Mouse (Mus musculus): Measurements from ENCODE around the gene Dennd1c. TPM values are rescaled to one million over a fixed set of nuclear protein-coding genes. Genes with fewer than 3 reads are reported as not detected.

Dennd1c gene
- total and polyA plus RNA-seq, 3 experiments: 6.8 to 33.9 (median 9.7) TPM

DNA sequence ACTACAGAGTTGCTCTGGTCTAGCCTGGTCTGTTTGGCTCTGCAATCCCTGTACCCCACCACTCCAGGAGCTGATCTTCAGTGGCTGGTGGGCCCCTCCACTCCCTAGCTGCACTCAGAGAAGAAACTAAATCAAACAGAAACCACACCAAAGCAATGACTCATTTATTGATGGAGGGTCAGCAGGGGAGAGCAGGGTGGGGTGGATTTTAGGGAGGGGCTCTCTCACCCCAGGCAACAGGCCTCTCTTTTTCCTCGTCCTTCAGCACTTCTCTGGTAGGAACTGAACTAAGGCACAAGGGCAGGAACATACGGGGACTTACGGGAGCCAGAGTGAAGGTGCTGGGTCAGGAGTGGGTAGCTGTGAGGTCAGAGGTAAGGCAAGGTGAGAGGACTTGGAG, 1.6 kb upstream of the Dennd1c start:
- peaks cover 9% of the 10 kb centered on the region; the same call in 1 of the 2 replicates for H3K79me2 ChIP-seq (replicated peaks; ENCODE audit: control insufficient read depth, extremely low read depth, insufficient read depth, poor library complexity, severe bottlenecking)
- peaks cover 26 to 54% of the 10 kb centered on the region in 2 experiments for H3K4me1 ChIP-seq (ENCODE audit: control insufficient read depth in 1 of 2, insufficient read depth in 2 of 2)
- no peaks in the 10 kb centered on the region for H3K9me3 ChIP-seq (replicated peaks; ENCODE audit: low read length)
- H3K27me3 ChIP-seq (replicated peaks): no peaks in the 10 kb centered on the region
- dilution Hi-C loops (cut with MboI; ENCODE audit: extremely low pct_ligation_motif_present, extremely low pct_unique_long_range_greater_than_20kb, low sequenced_read_pairs) (no loop called here), in situ Hi-C loops (cut with MboI; ENCODE audit: low pct_ligation_motif_present, low pct_unique_long_range_greater_than_20kb, low sequenced_read_pairs) (loop anchor here (25.0 kb wide), 1 partner anchor 257 kb away; no protein-coding TSS in a partner anchor)
- no peak overlapping the region for H3K9ac ChIP-seq (ENCODE audit: insufficient read depth, low read depth)
- DNase-seq (ENCODE audit: extremely low read depth): no peak
- H3K36me3 ChIP-seq (replicated peaks in 1 of 2; ENCODE audit: control insufficient read depth in 1 of 2, insufficient read depth in 1 of 2, low read length in 1 of 2): peaks cover 19 to 60% of the 10 kb centered on the region in 2 experiments
- TF ChIP-seq ZKSCAN1 (IDR thresholded peaks at IDR 0.05; ENCODE audit: borderline replicate concordance, low read depth, low read length) (no peak), USF1 (IDR thresholded peaks at IDR 0.05; ENCODE audit: low read depth, low read length) (no peak), PAX5 (IDR thresholded peaks at IDR 0.05; ENCODE audit: low read length) (no peak), RCOR1 (conservative IDR thresholded peaks at IDR 0.05; ENCODE audit: low read depth, low read length) (no peak), E2F4 (IDR thresholded peaks at IDR 0.05; ENCODE audit: insufficient replicate concordance, low read depth, low read length) (no peak), ZC3H11A (IDR thresholded peaks at IDR 0.05; ENCODE audit: low read depth, low read length) (no peak), NELFE (IDR thresholded peaks at IDR 0.05; ENCODE audit: low read depth, low read length) (no peak), TCF12 (IDR thresholded peaks at IDR 0.05; ENCODE audit: low read depth, low read length) (no peak)
- H3K4me3 ChIP-seq (replicated peaks in 1 of 3; ENCODE audit: low read depth in 2 of 3, low read length in 2 of 3, poor library complexity in 1 of 3): no peak overlapping the region
- H3K27ac ChIP-seq (ENCODE audit: insufficient read depth, low read depth): no peak overlapping the region
- H3K4me2 ChIP-seq (ENCODE audit: insufficient read depth, low read depth, poor library complexity, severe bottlenecking): no peak overlapping the region; the same call in 1 of the 2 replicates

DNA sequence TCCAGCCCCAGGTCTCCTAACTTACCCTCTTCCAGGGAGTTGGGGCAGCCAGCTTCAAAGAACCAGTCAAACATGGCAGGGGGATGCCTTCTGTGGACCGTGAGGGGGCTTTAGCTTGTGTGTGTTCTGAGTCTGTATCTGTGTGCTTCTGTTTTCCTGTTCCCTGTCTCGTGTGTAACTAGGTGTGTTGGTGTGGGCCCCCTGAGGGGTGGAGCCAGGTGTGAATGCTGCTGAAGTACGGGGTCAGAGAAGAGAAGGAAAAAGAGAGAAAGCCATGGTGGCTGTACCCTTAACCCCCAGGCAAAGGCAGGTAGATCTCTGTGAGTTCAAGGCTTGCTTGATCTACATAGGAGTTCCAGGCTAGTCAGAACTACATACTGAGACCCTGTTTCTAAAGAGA, 1.4 kb downstream of the Dennd1c start:
- H3K27ac ChIP-seq (ENCODE audit: insufficient read depth, low read depth): no peak overlapping the region
- H3K9me3 ChIP-seq (replicated peaks; ENCODE audit: low read length): no peaks in the 10 kb centered on the region
- H3K36me3 ChIP-seq (replicated peaks in 1 of 2; ENCODE audit: control insufficient read depth in 1 of 2, insufficient read depth in 1 of 2, low read length in 1 of 2): peaks cover 21 to 65% of the 10 kb centered on the region in 2 experiments
- no peak for DNase-seq (ENCODE audit: extremely low read depth)
- in situ Hi-C loops (cut with MboI; ENCODE audit: low pct_ligation_motif_present, low pct_unique_long_range_greater_than_20kb, low sequenced_read_pairs): loop anchor here (25.0 kb wide), 1 partner anchor 260 kb away; no protein-coding TSS in a partner anchor
- dilution Hi-C loops (cut with MboI; ENCODE audit: extremely low pct_ligation_motif_present, extremely low pct_unique_long_range_greater_than_20kb, low sequenced_read_pairs): no loop called here
- peak overlapping the region; percentile 34; the same call in 1 of the 2 replicates for H3K9ac ChIP-seq (ENCODE audit: insufficient read depth, low read depth)
- H3K4me2 ChIP-seq (ENCODE audit: insufficient read depth, low read depth, poor library complexity, severe bottlenecking): peak overlapping the region; percentile 62; the same call in 1 of the 2 replicates
- H3K27me3 ChIP-seq (replicated peaks): no peaks in the 10 kb centered on the region
- peak overlapping the region in 1 of 3 experiments; percentile 12 for H3K4me3 ChIP-seq (replicated peaks in 1 of 3; ENCODE audit: low read depth in 2 of 3, low read length in 2 of 3, poor library complexity in 1 of 3)
- peaks cover 26 to 54% of the 10 kb centered on the region in 2 experiments for H3K4me1 ChIP-seq (ENCODE audit: control insufficient read depth in 1 of 2, insufficient read depth in 2 of 2)
- H3K79me2 ChIP-seq (replicated peaks; ENCODE audit: control insufficient read depth, extremely low read depth, insufficient read depth, poor library complexity, severe bottlenecking): peaks cover 9% of the 10 kb centered on the region; the same call in 1 of the 2 replicates
- TF ChIP-seq ELF1 (IDR thresholded peaks at IDR 0.05; ENCODE audit: low read depth, low read length): no peak
- TF ChIP-seq MAFK (IDR thresholded peaks at IDR 0.05; ENCODE audit: insufficient replicate concordance, low read length): no peak
- TF ChIP-seq POLR2A (IDR thresholded peaks at IDR 0.05; ENCODE audit: low read depth, low read length): no peak
- TF ChIP-seq MAZ (IDR thresholded peaks at IDR 0.05; ENCODE audit: low read depth, low read length): no peak

DNA sequence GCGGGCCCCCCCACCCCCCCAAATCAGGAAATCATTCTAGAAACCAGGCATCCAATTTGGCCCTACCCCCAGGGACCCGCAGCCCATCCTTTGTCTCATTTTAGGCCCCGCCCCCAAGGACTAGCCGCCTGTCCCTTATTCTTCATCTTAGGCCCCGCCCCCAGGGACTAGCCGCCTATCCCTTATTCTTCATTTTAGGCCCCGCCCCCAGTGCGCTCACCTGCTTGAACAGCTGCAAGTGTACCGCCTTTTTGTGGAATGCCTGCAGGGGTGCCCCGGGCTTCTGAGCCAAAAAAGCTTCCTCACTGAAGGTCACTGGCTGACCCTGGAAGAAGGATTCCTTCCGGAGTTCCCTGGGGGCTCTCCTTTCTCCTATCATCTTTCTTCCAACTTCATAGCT, 7.6 kb downstream of the Dennd1c start:
- H3K9ac ChIP-seq (ENCODE audit: insufficient read depth, low read depth): no peak overlapping the region
- H3K79me2 ChIP-seq (replicated peaks; ENCODE audit: control insufficient read depth, extremely low read depth, insufficient read depth, poor library complexity, severe bottlenecking): no peaks in the 10 kb centered on the region
- dilution Hi-C loops (cut with MboI; ENCODE audit: extremely low pct_ligation_motif_present, extremely low pct_unique_long_range_greater_than_20kb, low sequenced_read_pairs) (no loop called here), in situ Hi-C loops (cut with MboI; ENCODE audit: low pct_ligation_motif_present, low pct_unique_long_range_greater_than_20kb, low sequenced_read_pairs) (no loop called here)
- no peaks in the 10 kb centered on the region for H3K9me3 ChIP-seq (replicated peaks; ENCODE audit: low read length)
- DNase-seq (ENCODE audit: extremely low read depth): no peak
- peaks cover 0 to 8% of the 10 kb centered on the region in 2 experiments; a peak in 2 of 4 replicates for H3K4me1 ChIP-seq (ENCODE audit: control insufficient read depth in 1 of 2, insufficient read depth in 2 of 2)
- no peak overlapping the region for H3K27ac ChIP-seq (ENCODE audit: insufficient read depth, low read depth)
- H3K4me3 ChIP-seq (replicated peaks in 1 of 3; ENCODE audit: low read depth in 2 of 3, low read length in 2 of 3, poor library complexity in 1 of 3): no peak overlapping the region
- TF ChIP-seq TCF12 (IDR thresholded peaks at IDR 0.05; ENCODE audit: low read depth, low read length): no peak
- no peak for TF ChIP-seq POLR2A (IDR thresholded peaks at IDR 0.05; ENCODE audit: low read depth, low read length)
- no peak for TF ChIP-seq USF1 (IDR thresholded peaks at IDR 0.05; ENCODE audit: low read depth, low read length)
- no peak for TF ChIP-seq POLR2AphosphoS2 (IDR thresholded peaks at IDR 0.05; ENCODE audit: low read depth, low read length)
- TF ChIP-seq IRF4 (IDR thresholded peaks at IDR 0.05; ENCODE audit: low read depth, low read length): no peak
- TF ChIP-seq PAX5 (IDR thresholded peaks at IDR 0.05; ENCODE audit: low read length): no peak
- TF ChIP-seq ZNF384 (IDR thresholded peaks at IDR 0.05; ENCODE audit: low read depth, low read length): no peak
- TF ChIP-seq GABPA (IDR thresholded peaks at IDR 0.05; ENCODE audit: insufficient replicate concordance, low read depth, low read length): no peak
- peaks cover 25 to 94% of the 10 kb centered on the region in 2 experiments for H3K36me3 ChIP-seq (replicated peaks in 1 of 2; ENCODE audit: control insufficient read depth in 1 of 2, insufficient read depth in 1 of 2, low read length in 1 of 2)
- no peak overlapping the region for H3K4me2 ChIP-seq (ENCODE audit: insufficient read depth, low read depth, poor library complexity, severe bottlenecking)
- H3K27me3 ChIP-seq (replicated peaks): no peaks in the 10 kb centered on the region
